Mouse (Mus musculus): Measurements from ENCODE around the gene Drd4.

Drd4 gene

DNA sequence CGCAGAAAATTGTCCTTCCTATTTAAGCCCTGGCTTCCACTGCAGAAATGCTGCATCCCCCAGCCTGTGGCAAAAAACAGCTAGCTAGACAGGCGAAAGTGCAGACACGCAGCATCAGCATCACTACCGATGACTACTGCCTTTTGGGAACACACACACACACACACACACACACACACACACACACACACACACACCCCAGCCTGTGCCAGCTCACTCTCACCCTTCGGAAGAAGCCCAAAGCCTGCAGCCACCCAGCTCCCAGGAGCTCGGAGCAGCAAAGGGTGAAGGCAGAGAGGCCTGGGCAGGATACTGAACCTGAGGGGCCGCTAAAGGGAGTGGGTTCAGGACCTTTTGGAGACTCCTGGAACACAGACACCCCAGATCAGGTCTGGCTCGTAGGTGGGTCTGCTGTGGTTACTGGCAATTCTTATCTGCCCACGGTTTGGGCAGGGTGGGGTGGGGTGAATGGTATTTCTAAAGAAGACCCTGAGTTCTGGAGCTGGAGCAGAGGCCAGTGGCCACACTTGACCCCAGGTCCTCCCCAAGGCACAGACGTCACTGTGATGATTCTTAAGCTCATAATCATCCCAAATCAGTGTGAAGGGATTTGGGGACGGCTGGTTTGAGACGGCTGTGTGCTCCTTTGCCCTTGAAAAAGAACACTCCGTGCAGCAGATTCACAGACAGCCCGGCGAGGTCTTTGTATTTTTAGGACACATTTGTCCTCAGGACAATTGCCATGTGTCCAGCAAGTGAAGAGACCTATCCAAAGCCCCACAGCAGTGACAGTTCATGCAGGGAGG is 980 bp downstream of the Drd4 start:
- in situ Hi-C loops (cut with MseI, MboI): no loop called here

DNA sequence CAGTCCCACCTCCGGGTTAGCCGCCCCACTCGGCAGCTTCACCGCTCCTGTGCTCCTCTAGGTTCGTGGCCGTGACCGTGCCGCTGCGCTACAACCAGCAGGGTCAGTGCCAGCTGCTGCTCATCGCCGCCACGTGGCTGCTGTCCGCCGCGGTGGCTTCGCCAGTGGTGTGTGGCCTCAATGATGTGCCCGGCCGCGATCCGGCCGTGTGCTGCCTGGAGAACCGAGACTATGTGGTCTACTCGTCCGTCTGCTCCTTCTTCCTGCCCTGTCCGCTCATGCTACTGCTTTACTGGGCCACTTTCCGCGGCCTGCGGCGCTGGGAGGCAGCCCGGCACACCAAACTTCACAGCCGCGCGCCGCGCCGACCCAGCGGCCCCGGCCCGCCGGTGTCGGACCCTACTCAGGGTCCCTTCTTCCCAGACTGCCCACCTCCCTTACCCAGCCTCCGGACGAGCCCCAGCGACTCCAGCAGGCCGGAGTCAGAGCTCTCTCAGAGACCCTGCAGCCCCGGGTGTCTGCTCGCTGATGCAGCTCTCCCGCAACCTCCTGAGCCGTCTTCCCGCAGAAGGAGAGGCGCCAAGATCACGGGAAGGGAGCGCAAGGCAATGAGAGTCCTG is 2.2 kb downstream of the Drd4 start:
- in situ Hi-C loops (cut with MseI, MboI): no loop called here

DNA sequence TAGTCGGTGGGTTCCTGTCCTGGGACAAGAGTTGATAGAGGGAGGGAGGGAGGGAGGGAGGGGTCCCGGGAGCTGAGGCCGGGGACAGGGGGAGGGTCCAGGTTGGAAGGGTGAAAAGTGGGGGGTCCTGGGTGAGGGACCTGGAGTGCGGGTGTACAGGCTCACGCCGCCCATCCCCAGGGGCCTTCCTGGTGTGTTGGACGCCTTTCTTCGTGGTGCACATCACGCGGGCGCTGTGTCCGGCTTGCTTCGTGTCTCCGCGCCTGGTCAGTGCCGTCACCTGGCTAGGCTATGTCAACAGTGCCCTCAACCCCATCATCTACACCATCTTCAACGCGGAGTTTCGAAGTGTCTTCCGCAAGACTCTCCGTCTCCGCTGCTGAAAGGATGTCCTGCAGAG is 2.7 kb downstream of the Drd4 start:
- in situ Hi-C loops (cut with MseI, MboI): no loop called here

DNA sequence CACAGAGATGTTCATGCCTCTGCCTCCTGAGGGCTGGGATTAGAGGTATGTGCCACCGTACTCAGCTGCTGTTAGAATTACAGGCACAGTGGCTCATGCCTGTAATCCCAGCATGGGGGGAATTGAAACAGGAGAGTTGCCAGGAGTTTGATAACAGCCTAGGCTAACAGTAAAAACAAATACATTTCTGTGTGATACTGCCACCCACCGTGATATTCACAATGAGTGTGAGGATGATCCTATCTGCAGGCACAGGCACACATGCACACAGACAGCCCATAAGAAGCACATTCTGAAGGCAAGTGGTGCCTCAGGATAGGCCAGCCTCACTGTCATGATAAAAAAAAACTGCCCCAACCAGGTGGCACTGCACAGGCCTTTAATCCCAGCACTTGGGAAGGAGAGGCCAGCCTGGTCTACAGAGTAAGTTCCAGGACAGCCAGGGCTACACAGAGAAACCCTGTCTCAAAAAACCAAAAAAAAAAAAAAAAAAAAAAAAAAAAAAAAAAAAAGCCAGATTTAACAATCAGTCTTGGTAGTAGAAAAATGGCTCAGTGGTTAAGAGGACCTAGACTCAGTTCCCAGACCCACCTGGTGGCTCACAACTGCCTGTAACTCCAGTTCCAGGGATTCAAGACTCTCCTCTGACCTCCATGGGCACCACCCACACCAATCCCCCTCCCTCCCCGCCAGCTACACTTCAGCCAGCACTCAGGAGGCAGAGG is 6.3 kb downstream of the Drd4 start:
- in situ Hi-C loops (cut with MseI, MboI): no loop called here

DNA sequence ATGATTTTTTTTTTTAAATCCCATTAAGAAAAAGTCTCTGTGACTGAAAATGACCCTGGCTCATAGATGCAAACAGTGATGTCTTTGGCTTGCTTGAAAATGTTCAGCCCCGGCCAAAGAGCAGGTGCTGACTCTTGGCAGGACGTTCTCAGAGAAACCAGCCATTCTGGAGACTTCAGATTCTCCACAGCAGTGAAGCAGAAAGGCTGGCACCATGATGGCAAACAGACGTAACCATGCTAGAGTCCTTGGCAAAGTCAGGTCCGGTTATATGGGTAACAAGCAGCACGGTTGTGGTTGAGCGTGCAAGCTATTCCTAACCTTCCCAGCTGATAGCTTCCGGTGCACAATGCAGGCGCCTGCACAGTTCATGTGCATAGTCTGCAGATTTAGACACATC is 7.4 kb downstream of the Drd4 start:
- in situ Hi-C loops (cut with MseI, MboI): no loop called here

DNA sequence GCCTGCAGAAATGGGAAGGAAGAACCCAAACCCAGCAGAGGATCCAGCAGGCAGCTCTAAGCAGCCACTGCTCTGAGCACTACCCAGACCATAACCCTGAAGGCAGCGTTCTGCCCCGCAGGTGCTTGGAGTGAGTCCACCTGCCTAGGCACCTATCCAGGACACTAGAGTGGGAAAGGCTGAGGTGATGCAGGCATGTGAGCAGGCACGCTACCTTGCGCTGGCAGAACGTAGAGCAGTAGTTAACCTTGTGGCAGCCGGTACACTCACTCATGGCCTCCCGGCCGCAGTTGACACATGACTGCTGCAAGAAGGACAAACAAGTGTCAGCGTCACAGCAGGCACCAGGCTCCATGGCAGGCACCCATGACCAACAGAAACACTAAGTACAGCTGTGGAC is 9.6 kb downstream of the Drd4 start:
- in situ Hi-C loops (cut with MseI, MboI): no loop called here

DNA sequence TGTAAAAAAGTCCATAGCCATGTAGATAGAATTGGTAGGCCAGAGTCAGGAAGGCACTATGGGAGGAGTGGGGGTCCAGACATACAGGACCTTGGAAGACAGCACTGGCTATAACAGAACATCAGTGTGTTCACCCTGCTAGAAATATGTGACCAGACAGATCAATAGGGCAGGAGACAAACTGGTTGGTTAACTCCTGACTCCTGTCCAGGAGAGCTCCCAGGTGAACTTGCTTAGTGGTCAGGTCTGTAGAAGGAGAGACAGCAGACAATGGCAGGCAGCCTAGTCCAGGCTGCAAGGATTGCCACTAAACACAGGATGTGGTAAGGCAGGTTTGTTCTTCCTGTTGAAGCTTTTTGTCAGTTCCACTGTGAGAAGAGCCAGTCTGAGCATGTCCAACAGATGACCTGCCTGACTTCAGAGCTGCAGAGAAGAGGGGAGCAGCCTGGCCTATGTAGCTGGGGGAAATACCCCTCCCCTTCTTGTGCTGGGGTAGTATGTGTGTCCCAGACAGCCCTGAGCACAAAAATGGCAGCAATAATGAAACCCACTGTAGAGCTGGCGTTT is 11.0 kb downstream of the Drd4 start:
- in situ Hi-C loops (cut with MseI, MboI): no loop called here

DNA sequence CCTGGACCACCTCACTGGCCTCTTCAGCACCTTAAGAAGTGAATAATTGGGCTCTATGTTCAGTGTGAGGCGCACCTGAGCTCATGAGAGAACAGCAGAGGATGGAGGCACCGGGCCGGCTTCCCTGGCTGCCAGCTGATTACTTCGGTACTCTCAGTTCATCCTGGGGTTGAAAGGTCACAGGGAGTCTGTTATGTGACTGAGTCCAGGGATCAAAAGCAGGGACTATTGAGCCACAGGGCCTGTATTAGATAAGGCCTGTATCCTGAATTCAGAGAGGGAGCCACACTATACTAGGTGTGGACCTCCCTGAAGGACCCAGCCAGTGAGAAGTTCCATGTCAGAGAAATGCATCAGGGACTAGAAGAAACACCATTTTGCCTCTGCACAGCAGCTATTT is 12.7 kb downstream of the Drd4 start:
- in situ Hi-C loops (cut with MseI, MboI): no loop called here

DNA sequence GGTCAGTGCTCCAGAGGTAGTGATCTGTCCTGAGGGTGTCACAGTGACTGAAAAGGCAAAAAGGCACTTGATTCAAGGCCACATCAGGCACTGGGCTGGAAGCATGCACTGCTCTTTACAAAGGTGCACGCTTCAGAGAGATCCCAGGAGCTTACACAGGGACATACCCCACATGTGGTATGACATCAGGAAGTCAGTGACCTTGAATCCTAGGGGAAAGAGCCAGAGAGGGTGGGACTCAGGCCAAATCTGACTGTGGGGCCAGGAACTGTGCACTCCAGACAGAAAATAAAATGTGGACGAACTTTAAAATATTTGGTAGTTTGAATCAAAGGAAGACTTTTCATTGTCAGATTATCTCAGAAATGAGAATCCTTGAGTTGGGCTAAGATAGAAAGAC is 22.6 kb downstream of the Drd4 start:
- in situ Hi-C loops (cut with MseI, MboI): no loop called here

DNA sequence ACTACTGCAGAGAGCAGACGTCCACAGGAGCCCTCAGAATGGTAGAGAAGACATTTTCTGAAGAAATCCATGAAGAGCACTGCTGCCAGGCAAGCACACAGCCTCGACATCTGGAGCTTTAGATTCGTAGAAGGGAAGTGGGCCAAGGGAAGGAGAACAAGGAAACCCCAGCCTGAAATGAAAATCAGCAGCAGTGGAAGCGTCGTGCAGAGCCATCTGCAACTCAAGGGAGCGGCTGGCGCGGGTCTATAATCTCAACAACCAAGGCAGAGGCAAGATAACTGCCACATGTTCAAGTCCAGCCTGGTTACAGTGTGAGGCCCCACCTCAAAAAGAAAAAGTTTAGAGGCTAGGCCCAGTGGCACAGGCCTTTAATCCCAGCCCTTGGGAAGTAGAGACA is 23.3 kb downstream of the Drd4 start:
- in situ Hi-C loops (cut with MseI, MboI): no loop called here

DNA sequence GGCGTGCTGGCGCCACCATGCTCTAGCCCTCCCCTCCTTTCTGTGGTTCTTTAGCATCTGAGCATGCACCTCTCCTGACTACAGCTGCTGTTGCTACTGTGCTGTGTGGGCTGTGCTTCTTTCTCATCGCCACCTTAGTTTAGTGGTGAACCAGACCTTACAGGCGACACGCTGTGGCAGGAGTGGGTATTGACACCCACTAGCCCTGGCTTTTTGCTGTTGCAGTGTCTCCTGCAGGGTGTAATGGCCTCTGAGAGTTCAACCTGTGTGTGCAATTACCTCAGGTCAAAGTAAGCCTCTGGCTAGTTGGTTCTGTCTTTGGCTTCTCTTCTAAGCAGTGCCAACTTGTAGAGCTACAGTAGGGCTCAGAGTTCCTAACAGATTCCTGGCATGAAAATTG is 24.2 kb downstream of the Drd4 start:
- in situ Hi-C loops (cut with MseI, MboI): no loop called here

DNA sequence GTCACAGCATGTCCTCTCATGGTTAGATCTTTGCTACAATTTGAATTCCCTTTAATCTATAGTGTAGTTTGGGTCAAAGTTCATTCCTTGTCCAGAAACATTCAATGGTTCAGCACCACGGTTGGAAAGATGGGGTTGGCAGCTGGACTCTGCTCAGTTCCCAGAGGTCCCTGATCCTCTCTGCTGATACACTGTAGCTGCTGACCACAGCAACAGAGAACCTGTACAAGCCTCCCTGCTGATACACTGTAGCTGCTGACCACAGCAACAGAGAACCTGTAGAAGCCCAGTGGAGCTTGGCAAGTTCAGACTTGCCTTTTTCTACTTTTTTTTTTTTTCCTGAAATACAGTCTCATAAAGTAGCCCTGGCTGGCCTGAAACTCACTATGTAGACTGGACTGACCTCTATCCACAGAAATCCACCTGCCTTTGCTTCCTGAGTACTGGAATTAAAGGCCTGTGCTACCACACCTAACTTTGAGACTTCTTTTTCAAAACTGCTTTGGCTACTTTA is 25.9 kb downstream of the Drd4 start:
- in situ Hi-C loops (cut with MseI, MboI): no loop called here

DNA sequence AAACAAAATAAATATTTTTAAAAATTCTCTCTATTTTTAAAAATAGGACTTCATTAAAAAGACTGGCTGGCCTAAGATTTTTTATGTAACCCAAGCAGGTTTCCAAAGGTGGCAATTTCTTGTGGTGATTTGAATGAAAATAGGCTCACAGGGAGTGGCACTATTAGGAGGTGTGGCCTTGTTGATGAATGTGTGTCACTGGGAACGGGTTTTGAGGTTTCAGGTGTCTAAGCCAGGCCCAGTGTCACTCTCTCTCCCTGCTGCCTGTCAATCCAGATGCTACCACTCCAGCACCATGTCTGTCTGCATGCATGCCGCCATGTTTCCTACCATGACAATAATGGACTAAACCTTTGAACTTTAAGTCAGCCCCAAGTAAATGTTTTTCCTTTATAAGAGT is 27.6 kb downstream of the Drd4 start:
- in situ Hi-C loops (cut with MseI, MboI): no loop called here

DNA sequence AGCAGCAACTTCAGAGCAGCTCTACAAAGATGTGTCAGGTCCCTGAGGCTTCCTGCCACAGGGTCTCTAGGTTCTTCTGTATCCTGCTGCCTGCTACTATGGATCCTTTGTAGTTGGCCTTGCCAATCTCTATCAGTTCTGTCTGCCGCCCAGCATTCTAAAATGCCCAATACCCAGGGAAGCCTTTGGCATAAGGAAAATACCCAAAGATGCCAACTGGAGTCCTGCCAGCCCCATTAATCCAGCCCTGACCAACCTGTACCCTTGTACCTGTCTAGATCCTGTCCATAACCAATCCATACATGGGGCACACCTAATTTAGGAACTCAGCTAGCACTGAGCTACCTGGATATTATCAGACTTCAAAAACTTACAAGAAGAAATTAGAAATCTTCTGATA is 32.9 kb downstream of the Drd4 start:
- in situ Hi-C loops (cut with MseI, MboI): no loop called here

DNA sequence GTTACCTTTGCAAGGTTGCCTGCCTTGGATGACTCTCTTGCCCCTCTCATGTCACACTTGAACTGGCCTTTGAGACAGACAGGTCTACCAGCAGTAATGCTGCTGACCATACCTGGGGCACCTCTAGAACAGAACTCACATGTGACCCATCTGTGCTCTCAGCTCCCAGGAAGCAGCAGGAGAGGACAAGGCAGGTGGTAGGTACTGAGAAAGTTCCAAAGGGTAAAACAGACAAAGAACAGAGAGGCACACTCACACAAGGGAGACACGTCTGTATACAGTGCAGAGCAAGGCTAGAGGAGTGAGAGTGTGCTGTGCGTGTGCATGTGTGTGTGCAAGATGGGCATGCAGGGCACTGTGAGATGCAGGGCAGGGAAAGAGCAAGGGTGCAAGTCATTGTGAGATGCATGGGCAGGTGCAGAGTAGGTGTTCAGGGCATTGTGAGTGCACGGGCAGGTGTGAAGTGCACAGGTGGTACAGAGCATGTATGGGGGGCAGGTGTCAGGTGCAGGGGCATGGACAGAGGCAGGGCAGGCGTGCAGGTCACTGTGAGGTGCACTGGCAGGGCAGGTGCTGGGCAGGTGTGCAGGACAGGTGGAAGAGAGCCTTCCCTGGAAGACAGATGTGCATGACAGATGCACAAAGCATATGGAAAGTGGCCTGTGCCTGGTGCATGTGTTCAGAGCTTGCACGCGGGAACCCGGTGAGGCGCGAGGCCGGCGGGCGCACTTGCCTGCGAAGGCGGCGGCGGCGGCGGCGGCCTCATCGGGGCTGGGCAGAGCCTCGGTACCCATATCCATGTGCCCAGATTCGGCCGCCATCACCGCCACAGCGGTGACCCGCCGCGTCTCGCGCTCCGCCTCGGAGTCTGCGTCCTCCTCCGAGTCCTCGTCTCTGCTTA is 35.0 kb downstream of the Drd4 start:
- in situ Hi-C loops (cut with MseI, MboI): no loop called here

DNA sequence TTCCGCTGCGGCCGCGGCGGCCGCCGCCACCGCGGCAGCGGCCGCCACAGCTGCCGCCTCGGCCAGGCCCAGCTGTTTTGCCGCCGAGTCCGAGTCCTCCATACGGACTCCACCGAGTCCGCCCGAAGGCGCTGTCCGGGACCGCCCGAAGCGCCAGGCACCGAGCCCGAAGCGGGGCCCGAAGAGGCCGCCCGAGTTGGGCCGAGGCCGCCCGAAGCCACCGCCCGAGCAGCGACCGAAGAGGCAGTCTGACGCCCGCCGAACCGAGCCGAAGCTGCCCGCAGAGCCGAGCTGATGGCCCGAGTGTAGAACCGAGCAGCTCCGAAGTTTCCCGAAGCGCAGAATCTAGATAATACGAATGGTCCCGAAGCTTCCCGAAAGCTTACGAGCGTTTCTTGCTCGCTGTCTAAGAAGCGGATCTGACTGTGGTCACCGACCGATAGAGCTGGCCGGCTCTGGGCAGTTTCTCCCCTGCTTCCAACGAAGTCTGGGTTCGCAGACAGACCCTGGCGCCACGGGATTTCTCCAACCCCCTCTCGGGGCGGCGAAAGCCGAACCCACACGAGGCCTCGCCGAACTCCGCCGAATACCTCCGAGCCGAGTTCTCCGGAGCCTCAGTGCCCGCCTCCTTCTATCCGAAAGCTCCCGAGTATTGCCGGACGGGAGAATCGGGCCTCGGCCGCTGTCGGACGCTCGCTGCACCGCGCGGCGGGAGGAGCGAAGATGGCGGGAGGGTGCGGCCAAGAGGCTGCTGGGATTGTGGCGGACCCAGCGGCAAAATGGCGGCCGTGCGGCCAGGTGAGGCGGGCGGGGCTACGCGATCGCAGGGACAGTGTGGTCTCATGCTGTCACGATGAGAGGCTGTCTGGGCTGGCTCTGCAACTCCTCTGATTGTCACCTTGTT is 35.9 kb downstream of the Drd4 start, which contains the start of the genes Deaf1 and Tmem80:
Deaf1 (minus strand) TSS at position 222 of the 904 bp plus-strand sequence.
Tmem80 (plus strand) TSS at position 271 of the 904 bp plus-strand sequence.
- in situ Hi-C loops (cut with MseI, MboI): no loop called here

DNA sequence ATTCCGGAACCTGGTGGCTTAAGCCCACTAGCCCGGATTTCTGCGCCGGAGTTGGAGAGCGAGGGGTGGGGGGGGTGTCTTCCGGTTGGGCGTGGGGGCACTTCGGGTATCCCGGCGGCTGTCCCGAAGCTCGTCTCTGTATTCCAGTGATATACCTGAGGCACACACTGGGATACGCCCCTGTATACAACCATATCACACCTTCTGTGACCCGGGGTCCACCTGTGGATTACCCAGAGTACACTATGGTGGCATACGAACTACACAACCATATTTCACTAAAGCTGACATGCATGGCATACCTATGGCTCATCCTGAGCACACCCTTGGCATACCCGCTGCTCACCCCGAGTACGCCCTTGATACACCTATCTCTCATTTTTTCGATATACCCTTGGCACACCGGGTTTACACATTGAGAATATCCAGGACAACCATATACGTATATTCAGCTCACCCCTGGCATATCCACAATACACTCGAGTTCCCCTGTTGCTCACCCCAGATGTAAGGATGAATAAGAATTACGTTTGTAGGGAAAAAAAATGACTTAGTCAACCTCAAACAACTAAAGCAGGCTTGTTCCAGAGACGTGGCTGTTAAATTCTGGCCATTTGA is 36.7 kb downstream of the Drd4 start:
- in situ Hi-C loops (cut with MseI, MboI): no loop called here

DNA sequence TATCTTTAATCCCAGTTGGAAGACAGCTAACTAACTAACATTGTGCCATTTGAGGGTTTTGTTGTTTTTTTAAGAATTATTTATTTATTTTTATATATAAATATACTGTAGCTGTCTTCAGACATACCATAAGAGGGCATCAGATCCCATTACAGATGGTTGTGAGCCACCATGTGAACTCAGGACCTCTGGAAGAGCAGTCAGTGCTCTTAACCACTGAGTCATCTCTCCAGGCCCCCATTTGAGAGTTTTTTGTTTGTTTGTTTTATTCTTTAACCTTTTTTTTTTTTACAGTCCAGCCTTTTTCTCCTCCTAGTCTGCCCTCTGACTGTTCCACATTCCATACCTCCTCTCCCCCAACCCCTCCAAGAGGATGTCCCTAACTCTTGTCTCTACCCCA is 38.9 kb downstream of the Drd4 start:
- in situ Hi-C loops (cut with MseI, MboI): no loop called here

DNA sequence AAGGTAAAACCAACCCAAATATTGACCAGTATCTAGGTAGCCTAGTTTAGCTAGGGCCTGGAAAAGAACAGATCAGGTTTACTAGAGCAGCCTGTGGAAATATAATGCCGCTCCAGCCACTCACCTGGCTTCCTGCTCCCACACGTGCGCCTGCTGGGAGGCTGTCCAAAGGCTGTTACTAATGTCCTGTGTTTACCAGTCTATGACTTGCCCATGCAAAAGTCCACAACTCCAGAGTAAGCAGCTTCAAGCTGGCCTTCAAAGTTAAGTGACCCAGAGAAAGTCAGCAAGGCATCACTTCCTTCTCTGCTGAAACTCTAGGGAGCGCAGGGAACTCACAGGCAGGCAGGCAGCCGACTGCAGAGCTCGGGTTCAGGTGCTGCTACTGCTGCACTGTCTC is 40.2 kb downstream of the Drd4 start:
- in situ Hi-C loops (cut with MseI, MboI): no loop called here
